Mouse (Mus musculus) midbrain, postnatal 0 days (tissue): ENCODE data around the gene Gch1. TPM values are rescaled to one million over a fixed set of nuclear protein-coding genes. Genes with fewer than 3 reads are reported as not detected.
"Not testable (repeated sequence)": the region's sequence is repeated elsewhere in the genome, so short reads cannot be mapped to it uniquely, and the experiment has no call there.

Source experiments
- ATAC-seq: fragments of 200-750 bp; cut with Nextera tagmentation; 2 replicates; pipeline ENCODE4 v1.8.0; 2017; ENCODE audit warnings: moderate number of reproducible peaks, mild to moderate bottlenecking, moderate TSS enrichment, moderate library complexity; ENCODE audit not compliant: low FRiP score
- DNase-seq: peaks from one replicate; pipeline ENCODE4 v3.0.0-alpha.2; 2015; ENCODE audit warnings: low spot score
- H3K27ac ChIP-seq: fragments of 300-500 bp; sonication (generic); 2 replicates; pipeline ENCODE4 v1.5.1; 2014; ENCODE audit warnings: low read depth, mild to moderate bottlenecking, low read length, mixed read lengths
- H3K27me3 ChIP-seq: fragments of 300-500 bp; sonication (generic); 2 replicates; pipeline ENCODE4 v1.6.1; 2014; ENCODE audit warnings: low read length, control low read depth, mixed read lengths; ENCODE audit not compliant: insufficient read depth
- H3K36me3 ChIP-seq: fragments of 300-500 bp; sonication (generic); 2 replicates; pipeline ENCODE4 v1.6.1; 2014; ENCODE audit warnings: low read length, control low read depth, mixed read lengths; ENCODE audit not compliant: insufficient read depth
- H3K4me1 ChIP-seq: fragments of 300-500 bp; sonication (generic); 2 replicates; pipeline ENCODE4 v1.6.1; 2014; ENCODE audit warnings: mild to moderate bottlenecking, control low read depth, antibody characterized with exemption, low read length, mixed read lengths; ENCODE audit not compliant: insufficient read depth
- H3K4me2 ChIP-seq: fragments of 300-500 bp; sonication (generic); 2 replicates; pipeline ENCODE4 v1.6.1; 2014; ENCODE audit warnings: low read depth, mild to moderate bottlenecking, low read length, mixed read lengths; ENCODE audit not compliant: poor library complexity, severe bottlenecking
- H3K4me3 ChIP-seq: fragments of 300-500 bp; sonication (generic); 2 replicates; pipeline ENCODE4 v1.5.1; 2014; ENCODE audit warnings: low read depth, mild to moderate bottlenecking, low read length, moderate library complexity
- H3K9ac ChIP-seq: fragments of 300-500 bp; sonication (generic); replicated peaks from 2 replicates; pipeline ENCODE4 v1.6.1; 2014; ENCODE audit warnings: mild to moderate bottlenecking, low read length, moderate library complexity, mixed read lengths; ENCODE audit not compliant: poor library complexity, severe bottlenecking
- H3K9me3 ChIP-seq: fragments of 300-500 bp; sonication (generic); 2 replicates; pipeline ENCODE4 v1.6.1; 2016; ENCODE audit warnings: low read length, control low read depth
- CTCF ChIP-seq: IDR thresholded peaks from 2 replicates; pipeline ENCODE4 v1.5.1; 2016; ENCODE audit warnings: antibody characterized with exemption, mild to moderate bottlenecking
- WGBS: fragments of 180-500 bp; shearing (Covaris S2); extraction: QIAGEN DNeasy Blood & Tissue Kit; methylation state at CpG from one replicate; pipeline ENCODE4 v1.1.7; 2014; 5-methylcytosine and 5-hydroxymethylcytosine counted together
- polyA plus RNA-seq: library from polyadenylated mRNA; unstranded; fragments of >200 nt; fragmentation: Nextera tagmentation; extraction: Ambion mirVana; gene quantifications from 2 replicates; pipeline ENCODE4 v1.2.1, GENCODE M21; 2015
- total RNA-seq: library from RNA; depleted of rRNA; stranded (reverse); fragments of >200 nt; gene quantifications from 2 replicates; pipeline ENCODE4 v1.2.3, GENCODE M21; 2014; rRNA removed

Gene Gch1
- total and polyA plus RNA-seq, 2 experiments from 2014 or later: 5.3 to 8.8 TPM

- Histone ChIP-seq H3K36me3 (no peaks in the 10 kb centered on the region), H3K9ac (no peak overlapping the region), H3K9me3 (no peaks in the 10 kb centered on the region), H3K27ac (no peak overlapping the region), H3K4me2 (no peak overlapping the region), H3K27me3 (no peaks in the 10 kb centered on the region), H3K4me3 (no peak overlapping the region), H3K4me1 (no peaks in the 10 kb centered on the region)
- 48% methylated on average over 9 of the region's 9 CpGs for WGBS
- no peak for TF ChIP-seq CTCF
- DNase-seq (no peak), ATAC-seq (no peak)
Measured at GRCm38 (mm10) chr14:47111341-47111740, 77.9 kb downstream of the Gch1 start.

GRCm38 (mm10) chr14:47110391-47110790, 78.8 kb downstream of the Gch1 start:
- not testable (repeated sequence) for ATAC-seq, H3K9me3 ChIP-seq, H3K4me3 ChIP-seq, H3K9ac ChIP-seq, H3K27me3 ChIP-seq, H3K4me2 ChIP-seq, H3K4me1 ChIP-seq, DNase-seq, H3K36me3 ChIP-seq, H3K27ac ChIP-seq
- WGBS: 84% methylated on average over 6 of the region's 7 CpGs

- TF ChIP-seq CTCF: no peak
- Histone ChIP-seq H3K4me3 (no peak overlapping the region), H3K27ac (no peak overlapping the region), H3K9ac (no peak overlapping the region), H3K27me3 (no peaks in the 10 kb centered on the region), H3K9me3 (no peaks in the 10 kb centered on the region), H3K4me2 (no peak overlapping the region), H3K36me3 (no peaks in the 10 kb centered on the region), H3K4me1 (no peaks in the 10 kb centered on the region)
- 83% methylated on average over 3 of the region's 3 CpGs for WGBS
- ATAC-seq (no peak), DNase-seq (no peak)
Measured at GRCm38 (mm10) chr14:47107461-47107860, 81.8 kb downstream of the Gch1 start.

GRCm38 (mm10) chr14:47105755-47106154, 83.5 kb downstream of the Gch1 start:
- 94% methylated on average over 3 of the region's 3 CpGs for WGBS
- H3K36me3 ChIP-seq: no peaks in the 10 kb centered on the region
- TF ChIP-seq CTCF: no peak

GRCm38 (mm10) chr14:47105174-47105557, 84.0 kb downstream of the Gch1 start:
- no peak overlapping the region for H3K27ac ChIP-seq
- ATAC-seq: no peak
- 0 out of 2 replicates have a peak, but pooled peaks cover 3% of the 10 kb centered on the region for H3K36me3 ChIP-seq
- H3K9me3 ChIP-seq: no peaks in the 10 kb centered on the region
- no peaks in the 10 kb centered on the region for H3K4me1 ChIP-seq
- DNase-seq: no peak
- H3K4me2 ChIP-seq: no peak overlapping the region
- H3K9ac ChIP-seq: no peak overlapping the region
- WGBS: 84% methylated on average over 3 of the region's 3 CpGs
- H3K27me3 ChIP-seq: no peaks in the 10 kb centered on the region
- no peak overlapping the region for H3K4me3 ChIP-seq
- TF ChIP-seq CTCF: no peak

More at GRCm38 (mm10) chr14:47105755-47106154, 83.5 kb downstream of the Gch1 start:
- no peaks in the 10 kb centered on the region for H3K4me1 ChIP-seq
- no peak overlapping the region for H3K9ac ChIP-seq
- ATAC-seq: no peak
- H3K9me3 ChIP-seq: no peaks in the 10 kb centered on the region
- DNase-seq: no peak
- H3K27me3 ChIP-seq: no peaks in the 10 kb centered on the region
- no peak overlapping the region for H3K27ac ChIP-seq
- no peak overlapping the region for H3K4me3 ChIP-seq
- no peak overlapping the region for H3K4me2 ChIP-seq

DNA sequence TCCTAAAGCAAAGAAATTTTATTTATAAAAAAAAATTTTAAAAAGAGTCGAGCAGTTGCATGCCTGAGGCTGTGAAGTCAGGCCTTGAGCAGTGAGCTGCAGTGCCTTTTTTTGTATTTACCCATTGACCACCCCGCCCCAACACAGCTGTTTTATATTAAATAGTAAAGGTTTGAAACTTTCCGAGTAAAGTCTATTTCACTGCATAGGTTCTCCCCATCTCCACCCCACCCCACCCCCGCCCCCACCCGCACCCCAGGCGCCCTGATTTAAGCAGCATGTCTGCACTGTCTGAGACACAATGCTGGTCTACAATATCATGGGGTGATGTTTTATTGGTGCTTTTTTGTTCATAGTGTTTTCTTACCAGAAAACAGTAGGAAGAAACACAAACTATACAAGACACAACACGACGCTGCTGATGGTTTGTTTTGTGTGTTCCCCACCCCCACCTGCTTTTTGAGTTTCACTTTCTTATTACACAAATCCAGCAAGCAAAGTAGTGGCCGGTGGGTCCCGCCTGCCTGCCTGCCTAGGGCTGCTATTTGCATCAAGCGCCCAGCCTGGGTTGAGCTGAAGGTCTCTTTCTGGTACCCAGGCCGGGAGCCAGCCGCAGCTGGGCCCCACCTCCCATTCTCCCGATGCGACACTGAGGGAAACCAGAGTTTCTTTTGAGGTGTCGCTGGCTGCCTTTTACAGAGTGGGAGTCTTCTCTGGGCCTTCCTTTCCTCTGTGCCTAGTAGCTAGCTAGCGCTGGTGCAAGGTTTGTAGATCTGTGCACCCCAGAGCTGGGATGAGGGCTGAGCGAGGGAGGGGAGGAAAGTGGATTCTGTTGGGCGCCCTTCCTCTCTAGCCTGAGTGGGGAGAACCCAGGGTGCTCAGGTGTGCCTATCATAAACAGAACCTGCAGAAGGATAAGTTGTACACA, 84.7 kb downstream of the Gch1 start:
- ATAC-seq (no peak), DNase-seq (no peak)
- H3K36me3 ChIP-seq: 0 out of 2 replicates have a peak, but pooled peaks cover 3% of the 10 kb centered on the region
- WGBS: 32% methylated on average over 18 of the region's 19 CpGs
- no peaks in the 10 kb centered on the region for H3K9me3 ChIP-seq
- no peak overlapping the region for H3K4me2 ChIP-seq
- no peak for TF ChIP-seq CTCF
- H3K27me3 ChIP-seq: no peaks in the 10 kb centered on the region
- H3K9ac ChIP-seq: no peak overlapping the region
- no peak overlapping the region for H3K4me3 ChIP-seq
- no peaks in the 10 kb centered on the region for H3K4me1 ChIP-seq
- H3K27ac ChIP-seq: no peak overlapping the region

Other genes with a start within 250 kb of the Gch1 start
- gene Wdhd1, start 87.4 kb upstream of the Gch1 start, total RNA-seq: 9.8 and 12.3 TPM in 2 replicates
- gene Wdhd1, start 87.4 kb upstream of the Gch1 start, polyA plus RNA-seq: 7.8 and 8.8 TPM in 2 replicates
- 7.9 and 10.0 TPM in 2 replicates for gene Socs4, start 87.5 kb upstream of the Gch1 start, total RNA-seq
- 1.7 and 2.7 TPM in 2 replicates for gene Socs4, start 87.5 kb upstream of the Gch1 start, polyA plus RNA-seq
- 51.0 and 57.6 TPM in 2 replicates for gene Mapk1ip1l, start 108.9 kb upstream of the Gch1 start, total RNA-seq
- 29.9 and 36.3 TPM in 2 replicates for gene Mapk1ip1l, start 108.9 kb upstream of the Gch1 start, polyA plus RNA-seq
- 3.7 and 14.6 TPM in 2 replicates for gene Lgals3, start 178.3 kb upstream of the Gch1 start, total RNA-seq
- gene Lgals3, start 178.3 kb upstream of the Gch1 start, polyA plus RNA-seq: 5.2 and 6.3 TPM in 2 replicates
- 1.2 and 1.7 TPM in 2 replicates for gene Dlgap5, start 229.0 kb upstream of the Gch1 start, total RNA-seq
- gene Dlgap5, start 229.0 kb upstream of the Gch1 start, polyA plus RNA-seq: 1.9 and 2.2 TPM in 2 replicates